Mouse (Mus musculus) urinary bladder, adult 2 months (tissue): ENCODE measurements around the gene Med4. TPM values are rescaled to one million over a fixed set of nuclear protein-coding genes. Genes with fewer than 3 reads are reported as not detected.
A peak's percentile ranks its signal among the peaks of the same experiment; 100 is the strongest.
"Not testable (repeated sequence)": the region's sequence is repeated elsewhere in the genome, so short reads cannot be mapped to it uniquely, and the experiment has no call there.

Experiments
- DNase-seq: peaks from one replicate; pipeline ENCODE4 v3.0.0; 2022; ENCODE audit warnings: low spot score
- polyA plus RNA-seq: library from polyadenylated mRNA; depleted of rRNA; stranded (reverse); fragments of >200 nt; gene quantifications from 2 replicates; pipeline ENCODE4 v1.2.3, GENCODE M21; 2012

Gene Med4
- polyA plus RNA-seq, 1 experiment = 35.6 TPM

DNA sequence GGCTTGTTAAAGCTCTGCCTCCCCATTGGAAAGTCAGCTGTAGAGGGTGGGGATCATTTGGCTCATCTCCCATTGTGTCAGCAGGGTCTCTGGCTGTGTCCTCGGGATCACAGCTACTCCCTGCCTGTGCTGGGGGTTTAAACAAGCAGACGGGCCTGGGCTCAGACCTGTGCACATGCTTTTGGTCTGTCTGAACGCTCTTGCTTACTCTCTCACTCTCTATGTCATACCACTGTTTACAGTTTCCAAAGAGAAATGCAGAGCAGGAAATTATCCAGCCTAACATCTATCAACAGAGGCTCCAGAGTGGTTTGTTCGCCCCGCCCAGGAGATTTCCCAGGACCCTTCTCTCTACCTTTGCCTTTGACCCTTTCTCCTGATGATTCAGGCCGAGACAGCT lies 8.1 kb upstream of the Med4 start:
- DNase-seq = no peak

DNA sequence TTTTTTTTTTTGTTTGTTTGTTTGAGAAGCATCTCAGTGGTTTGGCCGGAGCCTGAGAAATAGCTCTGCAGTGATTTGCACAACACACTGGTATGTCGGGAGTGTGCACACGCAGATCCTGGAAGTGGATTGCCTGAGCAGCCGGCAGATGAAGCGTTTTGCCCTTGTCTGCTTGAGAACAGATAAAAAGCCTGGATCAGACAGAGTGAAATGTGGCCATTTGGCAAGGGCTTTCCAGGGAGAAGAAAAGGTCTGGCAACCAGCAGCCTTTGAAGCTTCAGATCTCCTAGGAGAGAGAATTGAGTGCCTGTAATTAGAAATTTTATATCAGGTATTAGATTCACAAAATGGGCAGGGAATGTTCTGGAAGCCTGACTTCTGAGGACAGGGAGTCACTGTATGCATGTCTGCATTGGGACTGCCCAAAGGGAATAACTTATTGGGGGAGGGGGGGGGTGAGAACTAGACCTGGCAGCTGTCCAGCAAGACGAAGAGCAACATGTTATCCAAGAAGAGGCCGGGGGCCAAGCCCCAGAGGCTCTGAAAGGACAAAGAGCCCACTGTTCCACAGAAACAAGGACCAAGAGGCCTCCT lies 7.1 kb upstream of the Med4 start:
- DNase-seq = no peak

DNA sequence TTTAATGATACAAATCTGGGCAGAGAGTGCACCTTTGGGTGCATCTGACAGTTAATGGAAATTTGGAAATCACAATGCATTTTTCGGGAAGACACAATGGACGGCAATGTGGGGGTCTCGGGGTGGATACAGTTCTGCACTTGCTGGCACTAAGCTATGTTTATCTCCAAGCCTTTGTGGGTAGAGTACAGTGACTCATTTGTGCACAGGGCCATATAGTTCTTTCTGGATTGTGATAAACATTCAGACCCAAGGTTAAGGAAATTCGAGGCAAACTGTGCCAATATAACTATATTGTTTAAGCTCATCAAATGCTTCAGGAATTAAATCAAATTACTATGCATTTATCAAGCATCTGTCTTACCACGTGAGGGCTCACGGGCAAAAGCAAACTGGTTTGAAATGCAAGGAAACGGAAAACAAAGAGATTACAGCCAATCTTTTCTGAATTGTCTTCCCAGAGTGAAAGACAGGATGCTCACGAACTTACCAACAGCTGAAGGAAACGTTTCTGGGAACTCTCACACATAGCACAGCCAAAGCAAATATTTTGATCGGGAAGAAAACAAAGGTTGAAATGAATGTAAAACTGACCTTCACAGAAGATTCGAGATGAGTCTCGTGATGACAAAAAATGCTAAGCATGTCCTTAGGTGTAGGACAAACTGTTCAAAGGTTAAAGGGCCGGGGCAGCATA lies 6.4 kb upstream of the Med4 start:
- no peak for DNase-seq

DNA sequence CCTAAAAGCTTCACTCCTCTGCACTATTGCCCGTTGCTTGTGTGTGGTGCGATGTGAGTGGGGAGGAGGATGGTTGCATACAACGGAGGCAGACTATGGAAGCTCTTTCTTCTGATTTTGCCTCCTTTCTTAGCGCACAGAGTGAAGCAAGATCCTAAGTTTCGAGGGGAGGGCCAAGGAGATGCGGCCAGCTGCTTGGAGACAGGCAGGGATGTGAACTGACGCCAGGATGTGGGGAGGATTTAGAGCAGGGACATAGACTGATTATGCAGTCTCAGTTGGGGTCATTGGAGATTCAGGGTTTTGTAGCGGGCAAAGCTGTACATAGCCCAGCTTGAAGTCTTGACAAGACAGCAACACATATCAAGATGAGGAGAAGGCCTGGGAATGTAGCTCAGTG lies 3.5 kb upstream of the Med4 start:
- DNase-seq = no peak

DNA sequence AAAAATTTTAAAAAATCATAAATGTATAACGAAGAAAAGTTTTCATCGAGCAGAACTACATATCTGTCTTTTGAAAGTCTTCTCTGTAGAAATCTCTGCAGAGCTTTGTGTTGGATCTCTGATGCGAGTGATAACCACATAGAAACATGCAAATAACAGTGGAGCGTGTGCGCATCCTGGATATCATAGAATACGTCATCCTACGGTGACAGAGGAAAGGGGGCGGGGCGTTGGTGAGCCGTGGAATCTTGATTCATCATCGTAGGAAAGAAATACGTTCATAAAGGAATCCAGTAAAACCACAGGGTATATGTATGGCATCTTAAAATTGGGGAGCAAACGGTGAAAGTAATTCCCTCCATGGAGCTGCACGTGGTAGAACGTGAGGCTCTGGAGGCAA lies 2.6 kb upstream of the Med4 start:
- DNase-seq = no peak

GRCm38 (mm10) chr14:73507702-73508376 lies 2.0 kb upstream of the Med4 start:
- no peak for DNase-seq

DNA sequence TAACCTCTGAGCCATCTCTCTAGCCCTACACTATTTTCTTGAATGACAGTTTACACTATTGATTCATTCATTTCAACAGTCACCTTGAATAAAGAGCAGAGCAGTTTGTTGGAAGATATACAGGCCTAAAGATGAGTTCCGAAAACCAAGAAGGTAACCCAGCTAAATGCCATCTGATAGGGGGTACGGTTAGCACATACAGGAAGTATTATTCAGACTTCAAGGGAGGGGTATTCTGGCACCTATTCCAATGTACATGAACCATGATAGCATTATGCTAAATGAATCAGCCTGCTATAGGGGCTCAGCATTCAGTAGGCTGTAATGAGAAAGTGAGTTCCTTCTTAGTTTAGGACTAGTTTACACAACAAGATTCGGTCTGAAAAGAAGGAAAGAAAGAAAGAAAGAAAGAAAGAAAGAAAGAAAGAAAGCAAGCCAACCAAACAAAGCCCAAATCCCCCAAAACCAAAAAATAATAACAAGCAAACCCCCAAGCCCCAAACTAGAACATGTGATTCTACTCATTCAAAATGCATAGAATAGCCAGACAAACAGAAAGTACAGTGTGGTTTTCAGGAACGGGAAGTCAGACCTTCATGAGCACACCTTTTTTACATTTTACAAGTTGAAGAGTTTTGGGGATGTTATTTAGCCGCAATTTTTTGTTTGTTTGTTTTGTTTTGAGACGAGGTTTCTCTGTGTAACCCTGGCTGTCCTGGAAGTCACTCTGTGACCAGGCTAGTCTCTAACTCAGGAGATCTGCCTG lies 1.0 kb upstream of the Med4 start:
- no peak for DNase-seq

DNA sequence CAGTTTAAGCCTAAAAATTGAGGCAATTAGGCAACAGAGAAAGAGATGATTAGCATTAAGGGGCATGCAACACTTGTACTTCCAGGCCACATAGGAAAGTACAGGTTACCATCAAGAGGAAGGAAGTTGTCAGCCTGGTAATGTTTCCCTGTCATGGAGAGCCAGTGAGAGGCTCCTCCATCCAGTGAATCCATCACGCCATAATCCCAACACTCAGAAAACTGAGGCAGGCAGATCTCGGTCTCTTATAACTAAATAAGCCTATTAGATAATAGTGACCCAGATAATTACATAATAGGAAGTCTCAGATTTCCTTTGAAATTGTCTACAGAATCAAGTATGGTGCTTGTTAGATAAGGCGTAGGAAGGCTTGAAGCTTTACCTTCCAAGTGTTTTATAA lies 14.3 kb downstream of the Med4 start:
- no peak for DNase-seq

GRCm38 (mm10) chr14:73524766-73525448 lies 15.1 kb downstream of the Med4 start, which contains the start of gene Sucla2:
TSS of gene Sucla2 (plus strand) at chr14:73525319.
- peak; percentile 95 for DNase-seq

GRCm38 (mm10) chr14:73528661-73529060 lies 18.8 kb downstream of the Med4 start:
- DNase-seq = not testable (repeated sequence)

GRCm38 (mm10) chr14:73533755-73534465 lies 24.1 kb downstream of the Med4 start:
- no peak for DNase-seq

DNA sequence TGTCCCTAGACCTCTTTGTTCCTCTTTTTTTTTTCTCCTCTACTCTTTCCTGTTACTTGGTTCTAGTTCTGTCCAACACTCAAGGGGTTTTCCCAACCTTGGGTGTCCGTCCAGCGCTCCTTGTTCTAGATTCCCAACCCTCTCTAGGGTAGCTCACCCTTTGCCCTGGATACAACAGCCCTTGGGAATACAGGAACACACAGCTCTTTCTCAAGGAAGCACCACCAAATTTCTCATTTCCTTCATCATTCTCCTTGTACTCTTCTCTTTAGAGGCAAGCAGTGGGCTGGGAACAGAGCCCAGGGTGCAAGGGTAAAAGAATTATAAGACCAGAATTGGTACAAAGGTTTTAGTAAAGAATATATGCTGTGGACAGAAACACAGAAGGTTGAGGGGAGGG lies 25.8 kb downstream of the Med4 start:
- no peak for DNase-seq

DNA sequence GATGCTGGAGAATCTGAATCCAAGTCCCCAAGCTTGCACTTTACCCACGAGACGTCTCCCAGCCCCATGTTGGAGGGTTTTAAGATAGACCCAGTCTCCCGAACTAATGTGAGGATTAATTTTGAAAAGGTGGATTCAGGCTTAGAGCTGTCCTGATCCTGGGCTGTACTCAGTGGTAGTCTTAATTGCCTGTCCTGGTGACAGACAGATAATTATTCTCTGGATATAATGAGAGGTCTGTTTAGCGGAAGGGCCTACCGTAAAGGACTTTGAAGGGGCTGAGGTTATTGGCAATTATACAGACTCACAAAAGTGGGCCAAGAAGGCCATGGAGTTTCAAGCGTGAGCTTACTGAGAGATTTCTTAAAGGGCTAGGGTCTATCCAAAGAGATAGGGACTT lies 34.0 kb downstream of the Med4 start:
- DNase-seq = no peak

DNA sequence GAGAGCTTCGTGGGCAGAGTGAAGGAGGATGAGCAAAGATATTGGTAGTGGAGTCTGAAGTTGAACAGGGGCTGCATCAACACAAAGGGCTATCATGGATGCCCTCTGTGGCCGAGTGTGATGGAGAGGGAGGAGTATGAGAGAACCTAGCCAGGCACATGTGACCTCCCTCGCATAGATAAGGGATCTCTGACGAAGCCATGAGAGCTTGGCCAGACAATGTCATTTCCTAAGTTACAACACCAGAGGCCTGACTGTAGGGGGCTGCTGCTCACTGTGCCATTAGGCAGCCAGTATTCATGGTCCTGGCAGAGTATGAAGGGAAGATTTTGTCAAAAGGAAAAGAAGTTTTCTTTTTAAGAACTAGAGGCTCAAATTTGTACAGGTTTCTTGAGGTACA lies 37.2 kb downstream of the Med4 start:
- DNase-seq = no peak

DNA sequence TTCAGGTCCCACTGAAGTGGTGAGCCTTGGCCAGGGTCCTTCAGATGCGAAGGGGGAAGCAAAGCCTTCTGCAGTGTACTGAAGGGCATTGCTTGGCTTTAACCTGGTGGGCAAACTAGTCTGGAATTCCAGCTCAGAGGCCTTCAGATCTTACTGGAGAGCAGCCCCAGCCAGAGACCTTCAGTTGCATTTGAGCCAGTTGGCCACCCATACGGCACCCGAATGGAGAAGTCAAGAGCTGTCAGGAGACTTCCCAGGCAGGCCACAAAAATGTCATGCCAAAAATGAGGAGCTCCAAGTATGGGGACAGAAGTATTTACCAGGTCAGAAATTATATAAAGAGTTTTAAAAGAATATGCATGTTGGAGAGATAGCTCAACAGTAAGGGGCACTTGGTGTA lies 38.2 kb downstream of the Med4 start, which contains the start of gene Nudt15:
Gene Nudt15 (minus strand): TSS at position 192 of the 400 bp plus-strand sequence.
- no peak for DNase-seq

GRCm38 (mm10) chr14:73550291-73550690 lies 40.5 kb downstream of the Med4 start:
- DNase-seq = no peak

GRCm38 (mm10) chr14:73550732-73551131 lies 40.9 kb downstream of the Med4 start:
- no peak for DNase-seq

- DNase-seq = no peak
Observed at GRCm38 (mm10) chr14:73551164-73551563, 41.3 kb downstream of the Med4 start.

DNA sequence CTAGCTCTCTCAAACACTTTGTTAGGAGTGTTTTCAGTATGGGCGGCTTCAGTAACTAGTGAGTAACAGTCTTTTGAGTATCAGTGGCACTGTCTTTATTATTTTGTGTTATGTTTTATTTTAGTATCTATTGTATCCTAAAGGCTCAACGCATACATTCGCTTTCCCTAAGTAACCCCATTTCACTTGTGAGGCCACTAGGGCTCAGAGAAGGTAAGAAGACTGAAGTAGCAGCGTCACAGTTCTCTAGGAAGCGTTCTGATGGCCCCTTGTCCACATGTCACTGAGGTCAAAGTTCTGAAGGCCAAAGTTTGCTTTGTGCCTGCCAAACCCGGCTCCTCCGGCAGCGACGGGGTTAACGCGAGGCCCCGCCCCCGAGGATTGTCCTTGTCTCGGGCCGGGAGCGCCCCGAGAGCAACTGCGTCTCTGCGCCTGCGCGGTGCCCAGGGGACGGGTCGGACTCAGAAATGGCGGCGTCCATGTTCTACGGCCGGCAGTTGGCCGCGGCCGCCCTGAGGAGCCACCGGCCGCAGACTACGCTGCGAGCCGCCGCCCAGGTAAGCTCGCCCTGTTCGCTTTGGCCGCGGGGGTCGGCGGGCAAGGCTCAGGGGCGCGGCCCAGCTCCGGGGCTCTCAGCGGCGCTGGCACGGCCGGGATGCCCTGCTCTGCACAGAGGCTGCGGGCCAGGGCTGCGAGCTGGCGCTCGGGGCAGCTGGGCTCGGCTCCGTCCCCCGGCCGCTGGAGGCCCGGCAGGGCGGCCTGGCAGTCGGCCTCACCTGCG lies 42.7 kb downstream of the Med4 start:
- DNase-seq = peak; percentile 90

- no peak for DNase-seq
Observed at GRCm38 (mm10) chr14:73553122-73553696, 43.4 kb downstream of the Med4 start.
